Mouse (Mus musculus) lung, postnatal 14 days (tissue): ENCODE data around the gene Adgrg6.

Experiments
- DNase-seq: peaks from one replicate; pipeline ENCODE4 v3.0.0; 2021

Gene Adgrg6

DNA sequence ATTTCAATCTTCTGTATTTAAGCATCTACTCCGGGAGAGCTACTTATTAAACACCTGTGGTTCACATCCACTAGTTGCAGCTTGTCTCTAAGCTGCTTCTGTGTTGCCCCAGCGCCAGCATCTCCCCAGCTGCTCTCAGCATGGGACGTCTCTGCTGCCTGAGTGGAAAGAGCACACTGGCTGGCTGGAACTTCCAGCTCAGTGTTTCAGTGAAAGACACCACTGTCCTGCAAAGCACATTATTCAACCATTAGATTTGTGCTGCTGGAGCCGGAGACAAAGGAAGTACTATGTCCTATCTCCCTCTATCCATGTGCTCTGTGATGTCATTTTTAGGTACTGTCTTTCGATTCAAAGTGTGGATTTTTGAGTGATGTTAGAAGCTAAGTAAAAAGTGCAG is 63.0 kb downstream of the Adgrg6 start:
- DNase-seq, result no peak

DNA sequence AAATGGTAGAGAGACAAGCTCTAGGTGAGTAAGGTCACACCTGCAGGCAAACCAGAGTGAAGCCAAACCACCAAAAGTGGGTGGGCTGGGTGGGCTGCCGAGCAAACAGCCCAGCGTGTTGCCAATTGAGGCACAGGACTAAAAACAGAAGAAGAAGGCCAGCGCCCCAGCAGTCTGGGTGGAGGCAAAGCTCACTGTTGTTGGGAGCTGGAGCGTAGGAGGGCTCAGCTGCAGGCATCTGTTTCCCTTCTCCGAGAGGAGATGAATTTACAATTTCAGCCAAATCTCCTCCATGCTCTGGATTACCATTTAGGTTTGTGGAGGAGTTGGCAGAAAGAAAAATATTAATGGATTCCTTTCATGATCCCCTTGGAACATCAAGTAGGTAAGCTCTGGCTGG is 64.5 kb downstream of the Adgrg6 start:
- DNase-seq, result no peak

DNA sequence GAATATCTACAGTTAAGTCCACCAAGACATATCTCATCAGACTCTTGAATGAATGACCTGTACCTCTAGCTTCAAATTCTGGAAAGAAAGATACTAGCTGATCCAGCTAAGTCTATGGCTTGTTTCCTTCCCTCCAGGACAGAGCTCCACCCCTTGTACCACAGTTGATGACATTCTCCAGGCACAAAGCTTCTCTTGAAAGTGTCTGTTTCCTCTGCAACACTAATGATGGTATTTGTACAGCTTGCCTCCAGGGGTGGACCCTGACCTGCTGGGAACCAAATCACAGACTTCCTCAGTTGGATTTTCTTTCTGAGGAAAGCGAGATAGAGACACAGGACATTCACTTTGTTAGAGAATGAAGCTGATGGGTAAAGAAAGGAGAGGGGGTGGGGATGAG is 69.1 kb downstream of the Adgrg6 start:
- no peak for DNase-seq

DNA sequence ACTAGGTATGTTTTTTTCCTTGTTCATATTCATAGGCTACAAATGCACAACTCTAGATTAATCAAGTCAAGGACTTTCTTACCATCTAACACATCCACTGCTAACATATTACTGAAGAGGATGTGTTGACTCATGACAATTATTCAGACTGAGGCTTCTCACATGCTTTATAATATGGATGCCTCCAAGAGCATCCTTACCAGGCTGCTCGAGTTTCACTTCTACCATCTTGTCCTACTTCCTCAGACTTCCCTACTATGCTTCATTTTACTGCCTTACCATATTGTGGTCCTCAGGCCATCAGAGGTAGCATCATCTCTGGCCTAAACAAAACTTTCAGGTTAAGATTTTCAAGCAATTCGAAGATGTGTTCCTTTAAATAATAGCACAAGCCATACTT is 69.8 kb downstream of the Adgrg6 start:
- DNase-seq, result no peak

DNA sequence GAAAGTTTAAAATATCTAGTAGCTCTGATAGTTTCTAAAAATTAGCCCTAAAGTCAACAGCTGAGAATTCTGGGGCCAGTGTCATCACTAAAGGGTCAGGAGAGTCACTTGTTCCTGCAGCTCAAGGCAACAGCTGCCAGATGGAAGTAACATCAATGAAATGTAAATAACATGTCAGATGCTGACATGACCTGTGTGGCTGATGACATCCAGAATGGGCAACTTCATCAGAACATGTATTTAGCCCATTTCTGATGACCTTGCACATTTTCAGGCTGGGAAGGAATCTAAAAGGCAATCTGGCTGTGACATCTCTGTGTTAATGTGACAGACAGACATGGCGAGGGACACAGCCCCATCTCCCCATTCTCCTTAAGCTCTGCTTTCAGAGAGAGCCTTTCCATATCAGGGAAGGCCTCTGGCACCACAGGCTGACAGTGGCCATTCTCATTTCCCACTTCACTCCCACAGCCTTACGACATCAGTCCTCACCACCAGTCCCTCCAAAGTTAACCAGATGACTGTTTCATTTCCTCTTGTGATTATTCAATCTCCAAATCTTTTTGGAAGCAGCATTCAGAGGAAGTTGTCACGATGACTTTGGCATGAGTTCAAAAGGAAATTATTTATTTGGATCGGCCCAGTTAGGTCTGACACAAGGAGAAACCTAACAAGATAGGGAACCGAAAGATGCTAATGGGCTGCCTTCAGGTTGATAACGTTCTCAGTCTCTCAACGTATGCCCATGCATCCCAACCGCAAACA is 70.7 kb downstream of the Adgrg6 start:
- peak; percentile 21 for DNase-seq

DNA sequence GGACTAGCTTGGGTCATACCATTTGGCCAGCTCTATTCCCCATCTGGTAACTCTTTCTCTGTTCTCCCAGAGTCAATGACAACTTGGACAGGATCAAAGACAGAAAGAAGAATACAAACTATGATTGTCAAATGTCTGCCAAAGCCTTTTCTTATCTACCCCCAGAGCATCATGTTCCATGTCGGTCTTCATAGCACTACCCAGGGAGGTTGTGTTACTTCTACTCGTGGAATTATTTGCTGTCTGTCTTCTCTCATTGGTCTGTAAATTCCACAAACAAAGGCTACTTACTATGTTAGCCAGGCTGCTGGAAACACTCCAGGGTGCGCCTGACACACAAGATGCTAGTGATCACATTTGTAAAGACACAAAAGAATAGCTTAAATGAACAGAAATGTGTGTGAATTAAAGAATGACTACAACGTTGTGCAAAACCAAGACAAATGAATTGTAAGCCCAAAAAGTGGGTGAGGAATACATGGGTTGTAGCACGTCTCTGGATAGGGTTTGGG is 74.4 kb downstream of the Adgrg6 start:
- DNase-seq, result peak; percentile 31

DNA sequence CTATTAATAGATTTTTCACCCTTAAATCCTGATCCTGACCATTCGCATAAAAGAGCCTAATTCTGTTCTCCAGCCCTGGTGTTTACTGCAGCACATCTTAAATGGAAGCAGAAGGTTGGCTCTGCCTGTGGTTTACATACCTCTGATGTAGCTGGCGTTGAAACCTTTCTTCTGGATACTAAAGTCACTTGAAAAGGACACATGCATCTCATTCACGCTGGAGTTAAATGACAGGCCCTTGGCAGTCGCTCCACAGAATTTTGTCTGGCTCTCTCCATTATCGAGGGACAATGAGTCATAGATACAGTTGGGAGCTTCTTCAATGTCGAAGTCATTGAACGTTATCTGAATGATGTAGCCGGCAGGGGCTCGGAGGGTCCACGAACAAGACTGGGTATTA is 76.8 kb downstream of the Adgrg6 start:
- peak; percentile 35 for DNase-seq

DNA sequence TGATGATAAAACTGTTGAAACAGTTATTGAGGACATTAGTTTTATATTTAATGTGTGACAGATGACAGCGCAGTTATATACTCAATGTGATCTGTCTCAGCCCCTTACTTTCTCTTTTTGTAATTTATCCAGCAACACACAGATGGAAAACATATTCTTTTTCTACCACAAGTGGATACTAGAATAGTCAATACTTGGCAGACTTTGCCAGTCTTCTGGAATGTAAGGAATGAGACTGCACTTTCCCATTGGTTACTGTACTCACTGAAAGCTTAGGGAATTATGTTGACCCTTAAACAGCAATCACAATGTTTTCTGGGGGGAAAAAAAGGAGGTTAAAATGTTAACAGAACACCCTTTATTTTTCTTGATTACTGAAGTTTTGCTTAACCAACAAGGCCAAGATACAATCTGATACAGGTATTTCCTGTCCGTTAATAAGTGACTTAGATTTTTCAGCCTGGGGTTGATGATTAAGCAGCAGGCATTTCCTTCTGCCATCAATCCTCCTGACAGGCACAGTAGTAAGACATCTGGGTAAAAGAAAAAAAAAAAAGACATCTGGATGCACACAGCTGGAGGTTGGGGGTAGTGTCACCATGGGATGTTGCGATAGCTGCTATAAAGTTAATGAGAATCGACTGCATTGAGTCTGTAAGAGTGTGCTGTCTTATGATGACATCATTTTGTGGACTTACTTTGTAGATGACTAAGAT is 81.5 kb downstream of the Adgrg6 start:
- no peak for DNase-seq

DNA sequence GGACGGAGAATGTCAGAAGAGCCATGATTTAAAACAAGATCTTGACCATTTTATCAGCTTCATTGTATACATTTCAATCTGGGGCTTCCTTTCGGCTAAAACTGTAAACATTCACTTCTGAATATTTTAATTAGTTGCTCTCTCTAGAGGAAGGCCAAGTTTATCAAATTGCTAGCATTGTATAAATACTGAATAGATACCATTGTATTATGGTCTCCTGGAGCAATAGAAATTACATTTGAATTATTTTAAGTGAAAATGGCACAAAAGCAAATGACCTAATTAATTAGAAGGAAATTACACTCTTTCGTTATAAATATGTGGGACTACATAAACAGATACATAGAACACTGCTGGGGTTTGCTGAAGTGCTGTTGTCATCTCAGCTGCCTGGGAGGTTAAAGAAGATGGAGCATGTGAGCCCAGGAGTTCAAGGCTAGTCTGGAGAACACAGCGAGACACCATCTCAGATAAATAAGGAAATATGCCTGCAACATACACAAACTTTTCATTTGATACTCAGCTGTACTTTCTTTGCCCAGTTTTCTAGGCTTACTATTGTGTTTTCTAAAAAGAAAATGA is 84.4 kb downstream of the Adgrg6 start:
- DNase-seq, result no peak

DNA sequence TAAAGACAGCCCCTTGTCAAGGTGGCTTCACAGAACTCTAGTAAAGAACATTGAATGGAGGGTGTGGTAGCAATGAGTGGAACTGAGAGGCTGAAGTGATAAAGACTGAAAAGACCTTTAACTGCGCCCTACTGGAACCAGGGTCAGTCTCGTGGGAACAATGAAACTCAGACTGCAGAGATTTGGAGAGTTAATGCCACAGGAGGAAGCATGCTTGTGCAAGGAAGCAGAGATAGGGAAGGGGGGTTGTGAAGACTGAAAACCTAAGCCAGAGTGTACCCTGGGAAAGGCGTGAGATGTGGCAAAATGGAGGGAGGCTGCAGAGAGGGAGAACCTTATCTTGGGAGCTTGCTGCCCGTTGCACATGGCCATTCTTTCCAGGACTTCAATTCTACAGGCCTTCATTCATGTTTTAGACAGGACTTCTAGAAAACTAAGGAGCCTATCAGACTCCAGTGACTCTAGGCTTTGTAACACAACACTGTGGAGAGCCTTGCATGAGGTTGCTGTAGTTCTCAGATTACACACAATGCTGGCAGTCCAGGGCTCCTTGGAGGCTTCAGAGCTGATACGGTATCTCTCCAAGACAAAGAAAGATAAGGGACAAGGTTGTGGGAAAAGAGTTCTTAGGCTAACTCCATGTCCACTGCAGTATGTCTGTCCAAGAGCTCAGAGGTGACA is 85.1 kb downstream of the Adgrg6 start:
- DNase-seq, result no peak

DNA sequence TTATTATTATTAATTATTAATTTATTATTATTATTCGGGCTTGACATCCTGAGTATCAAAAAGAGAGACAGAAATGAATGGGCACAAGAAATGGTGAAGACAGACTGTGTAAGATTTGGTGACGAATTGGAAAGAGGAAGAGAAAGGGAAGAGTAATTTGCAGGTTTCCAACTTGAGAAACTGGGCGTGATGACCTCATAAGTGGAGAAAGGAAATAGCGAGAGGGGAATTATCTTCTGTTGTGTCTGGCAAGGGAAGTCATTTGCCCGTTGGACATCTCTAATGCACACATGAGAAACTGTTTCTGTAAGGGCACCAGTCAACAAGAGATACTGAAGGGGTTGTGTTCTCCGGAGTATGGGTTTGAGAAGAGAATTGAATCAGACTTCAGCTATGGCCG is 85.6 kb downstream of the Adgrg6 start:
- no peak for DNase-seq

DNA sequence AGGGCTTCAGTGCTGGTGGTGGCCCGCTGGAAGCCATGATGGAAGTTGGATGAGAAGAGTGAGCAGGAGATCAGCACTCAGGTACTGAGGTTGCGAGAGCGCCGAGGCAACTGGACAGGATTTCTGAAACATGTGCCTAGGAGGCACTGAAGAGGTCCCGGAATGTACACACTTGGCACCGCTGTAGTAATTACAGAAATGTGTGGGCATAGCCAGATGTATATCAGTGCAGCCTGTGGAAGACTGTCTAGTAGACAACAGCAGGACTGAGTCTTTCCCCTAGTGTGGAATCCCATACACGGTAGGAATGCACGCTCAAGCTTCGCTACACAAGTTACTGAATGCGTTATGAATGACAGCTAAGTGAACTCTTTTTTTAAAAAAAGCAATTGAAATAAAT is 86.1 kb downstream of the Adgrg6 start:
- DNase-seq, result no peak

DNA sequence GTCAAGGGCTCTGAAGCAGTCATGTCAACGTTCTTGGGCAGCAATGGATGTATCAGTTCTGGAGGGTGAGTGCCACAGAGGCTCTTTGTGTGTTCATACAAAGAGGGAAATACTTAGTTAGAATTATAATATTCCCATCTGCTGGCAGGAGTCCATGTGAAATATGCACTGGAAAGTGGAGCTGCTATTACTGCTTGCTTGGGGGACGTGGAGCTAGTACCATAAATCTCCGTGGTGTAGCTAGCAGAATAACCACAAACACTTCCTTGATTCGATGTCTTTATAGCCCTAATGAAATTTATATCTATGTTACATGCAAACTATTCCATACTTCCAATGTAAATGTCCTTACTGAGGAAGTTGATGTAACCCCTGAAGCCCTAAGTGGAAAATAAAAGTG is 91.0 kb downstream of the Adgrg6 start:
- DNase-seq, result no peak

DNA sequence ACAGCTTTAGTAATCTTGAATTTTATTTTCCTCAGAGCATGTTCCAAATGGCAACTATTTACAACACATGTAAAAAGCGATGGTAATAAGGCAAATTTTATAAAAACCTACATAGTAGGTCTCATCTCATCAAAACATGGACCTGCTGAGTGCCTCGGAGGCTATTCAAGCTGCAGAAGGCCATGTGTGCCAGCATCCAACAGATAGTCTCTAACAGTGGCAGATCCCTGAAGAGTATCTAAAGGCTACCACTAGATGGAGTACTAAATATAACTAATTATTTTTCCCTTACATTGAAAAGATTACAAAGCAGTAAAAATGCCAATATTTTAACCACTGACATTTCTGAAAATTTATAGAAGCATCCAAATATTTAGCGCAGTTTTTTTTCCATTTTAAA is 93.6 kb downstream of the Adgrg6 start:
- no peak for DNase-seq

DNA sequence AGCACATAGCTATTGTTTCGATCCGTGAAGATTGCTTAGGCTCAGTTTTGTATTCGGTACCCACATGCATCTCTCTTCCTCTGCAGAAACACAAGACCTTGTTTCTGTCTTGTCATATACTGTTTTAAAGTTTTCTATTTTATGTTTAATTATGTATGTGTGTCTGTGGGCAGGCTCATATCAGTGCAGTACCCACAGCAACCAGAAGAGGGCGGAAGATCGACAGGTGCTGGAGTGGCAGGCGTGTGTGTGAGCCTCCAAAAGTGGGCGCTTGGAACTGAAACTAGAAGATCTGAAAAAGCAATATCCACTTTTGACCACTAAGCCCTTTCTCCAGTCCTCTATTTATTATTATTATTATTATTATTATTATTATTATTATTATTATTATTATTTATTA is 95.4 kb downstream of the Adgrg6 start:
- no peak for DNase-seq

DNA sequence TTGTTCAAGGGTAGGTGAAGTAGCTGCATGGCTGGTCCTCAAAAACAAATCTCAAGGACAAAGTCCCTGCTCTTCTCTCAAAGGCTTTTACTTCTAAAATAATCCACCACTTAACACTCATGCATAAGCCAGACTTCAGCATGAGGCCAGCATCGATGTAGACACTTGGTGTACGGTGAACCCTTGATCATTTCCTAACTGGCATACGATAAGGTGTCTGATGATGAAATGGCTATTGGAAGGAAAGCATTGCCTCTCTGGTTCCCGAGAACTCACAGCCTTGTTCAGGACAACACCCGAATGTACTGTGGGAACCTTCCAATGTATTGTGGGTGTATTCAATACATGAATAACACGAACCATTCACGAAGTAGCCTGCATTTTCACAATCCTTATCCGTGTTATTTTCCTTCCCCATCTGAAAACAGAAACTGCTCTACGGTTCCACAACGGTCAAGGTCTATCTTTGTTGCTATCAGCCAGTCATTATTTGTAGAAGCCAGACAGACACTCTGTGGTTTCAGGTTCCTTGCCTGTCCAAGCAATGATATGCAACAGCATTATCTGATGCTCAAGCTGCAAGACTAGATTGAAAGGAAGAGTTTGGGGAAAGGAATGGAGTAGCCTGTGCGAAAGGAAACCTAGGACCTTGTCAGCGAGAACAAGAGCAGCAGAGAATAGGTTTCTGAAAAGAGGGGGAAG is 99.7 kb downstream of the Adgrg6 start:
- no peak for DNase-seq

DNA sequence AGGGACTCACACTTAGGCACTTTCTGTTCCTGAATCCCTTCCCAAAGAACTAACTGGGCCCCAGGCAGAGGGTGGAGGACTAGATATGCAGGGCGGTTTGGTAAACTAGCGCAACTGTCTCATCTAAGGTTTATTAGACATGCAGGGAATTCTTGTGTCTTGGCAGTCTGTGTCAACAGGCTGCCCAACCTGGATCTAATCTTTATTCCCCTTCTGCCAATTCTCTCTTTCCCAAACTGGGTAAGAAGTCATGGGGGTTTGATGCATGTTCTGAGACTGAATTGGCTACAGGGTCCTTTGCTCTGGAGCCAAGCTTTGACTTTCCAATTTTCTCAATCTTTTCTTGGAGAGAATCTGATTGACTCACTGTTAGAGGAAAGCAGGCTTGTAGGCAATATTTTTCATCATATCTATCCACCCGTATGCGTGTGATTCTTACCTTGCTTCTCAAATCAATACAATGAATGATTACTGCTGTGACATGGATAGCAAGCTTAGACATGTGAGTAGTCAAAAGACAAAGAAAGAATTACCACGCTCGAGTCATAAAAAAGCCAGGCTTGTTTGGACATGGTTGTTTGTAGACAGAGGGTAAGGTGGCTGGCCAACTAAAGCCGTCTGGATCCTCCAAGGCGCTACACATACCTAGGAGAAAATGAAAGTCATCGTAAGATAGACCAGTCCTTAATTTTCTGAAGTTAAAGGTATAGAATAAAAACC is 104.4 kb downstream of the Adgrg6 start:
- no peak for DNase-seq

DNA sequence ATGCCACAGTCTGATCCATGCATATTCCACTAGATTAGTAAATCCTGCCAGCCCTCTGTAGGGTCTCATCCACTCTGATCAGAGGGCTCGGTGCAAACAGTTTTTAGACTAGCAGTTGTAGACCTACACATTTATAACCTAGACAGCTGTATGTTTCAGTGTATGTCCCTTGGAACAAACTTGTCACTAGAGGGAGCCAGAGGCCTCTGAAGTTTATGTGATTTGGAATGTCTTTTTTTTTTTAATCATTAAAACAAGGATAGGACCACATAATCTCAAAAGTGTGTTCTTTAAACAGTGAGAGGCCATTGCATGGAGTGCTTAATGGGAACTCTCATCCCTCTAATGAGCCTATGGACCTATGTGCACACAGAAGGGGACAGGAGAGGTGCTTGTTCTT is 141.4 kb downstream of the Adgrg6 start:
- DNase-seq, result peak; percentile 36

DNA sequence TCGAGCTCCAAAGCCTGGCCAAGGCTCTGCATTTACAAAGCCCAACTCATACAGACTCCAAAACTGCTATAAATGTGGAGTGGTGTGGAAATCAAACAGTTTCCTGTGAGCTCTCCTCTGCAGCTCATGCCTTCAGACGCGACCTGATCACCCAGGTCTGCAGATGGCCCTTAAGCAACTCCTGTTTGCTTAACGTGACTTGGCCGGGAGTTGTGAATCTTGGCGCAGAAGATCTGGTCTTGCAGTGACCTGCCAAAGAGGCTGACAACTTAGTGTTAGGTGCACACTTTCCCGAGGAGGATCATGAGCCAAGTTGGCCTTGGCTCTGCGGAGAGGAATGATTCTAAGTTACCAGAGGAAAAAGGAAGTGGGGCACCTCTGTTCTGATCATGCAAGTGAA is 143.7 kb downstream of the Adgrg6 start:
- DNase-seq, result peak; percentile 2

DNA sequence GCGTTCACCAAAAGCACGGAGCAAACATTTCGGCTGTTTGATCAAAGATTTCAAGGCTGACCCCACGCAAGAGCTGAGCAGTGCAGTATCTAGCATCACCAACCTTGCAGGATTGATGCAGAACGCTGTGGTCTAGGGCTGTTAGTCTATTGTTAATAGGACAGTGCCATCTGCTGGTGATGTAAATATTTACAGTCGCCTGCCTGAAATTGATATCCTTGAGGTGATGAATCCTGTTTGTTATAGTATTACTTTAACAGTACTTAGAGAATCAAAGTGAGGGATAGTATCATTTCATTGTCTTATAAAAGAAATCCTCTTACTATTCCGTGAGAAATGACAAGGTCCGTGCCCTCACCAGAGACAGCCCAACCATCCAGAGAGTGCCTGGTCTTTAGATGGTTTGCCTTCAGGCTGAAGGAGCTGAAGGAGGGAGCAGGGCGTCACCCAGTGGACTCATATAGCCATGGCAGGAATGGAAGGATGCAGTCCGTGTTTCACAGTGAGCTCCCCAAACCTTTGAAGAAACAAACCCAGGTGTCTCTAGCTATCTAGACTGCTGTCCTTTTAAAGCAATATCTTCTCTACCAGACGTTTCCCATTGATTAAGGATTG is 154.3 kb downstream of the Adgrg6 start:
- DNase-seq, result peak; percentile 71

DNA sequence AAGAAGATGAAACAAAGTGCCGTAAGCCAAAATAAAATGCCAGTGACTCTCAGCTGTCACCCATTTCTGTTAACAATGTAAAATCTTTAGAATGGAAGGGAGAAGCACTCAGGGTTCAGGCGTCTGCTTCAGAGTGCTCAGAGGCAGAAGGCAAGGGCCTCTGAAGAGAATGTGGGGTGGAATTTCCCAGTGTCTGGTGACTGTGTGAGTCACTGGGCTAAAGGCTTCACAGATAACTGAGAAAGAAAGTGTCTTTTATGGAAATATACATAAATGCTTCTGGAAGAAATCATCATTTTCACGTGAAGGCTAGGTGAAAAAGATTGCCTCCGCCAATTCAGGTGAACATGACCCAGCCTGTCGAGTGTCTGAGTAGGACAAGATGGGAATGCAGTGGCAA is 159.9 kb downstream of the Adgrg6 start:
- no peak for DNase-seq
